Mouse (Mus musculus) brain, adult 2 months (tissue): ENCODE results near the gene Wdr5b.
"Not testable (repeated sequence)": the region's sequence is repeated elsewhere in the genome, so short reads cannot be mapped to it uniquely, and the experiment has no call there.

Experiments
- DNase-seq: peaks from one replicate; pipeline ENCODE4 v3.0.0; 2011; ENCODE audit warnings: low read depth, low spot score

Wdr5b gene

GRCm38 (mm10) chr16:36040640-36041624 lies at the start of gene Wdr5b:
Wdr5b (plus strand) TSS chr16:36041190.
- peak; percentile 100 for DNase-seq

DNA sequence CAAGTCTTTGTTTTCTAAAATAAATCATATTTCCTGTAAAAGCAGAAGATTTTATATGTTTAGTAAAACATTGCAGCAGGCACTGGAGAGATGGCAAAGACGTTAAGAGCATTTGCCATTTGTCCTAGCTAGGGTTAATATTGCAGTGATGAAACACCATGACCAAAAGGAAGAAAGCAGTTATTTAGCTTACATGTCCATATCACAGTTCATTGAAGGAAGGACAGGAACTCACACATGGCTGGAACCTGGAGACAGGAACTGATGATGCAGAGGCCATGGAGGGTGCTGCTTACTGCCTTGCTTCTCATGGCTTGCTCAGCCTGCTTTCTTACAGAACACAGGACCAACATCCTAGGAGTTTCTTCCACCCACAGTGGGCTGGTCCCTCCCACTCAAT lies 48.6 kb upstream of the Wdr5b start:
- DNase-seq, result peak; percentile 12

DNA sequence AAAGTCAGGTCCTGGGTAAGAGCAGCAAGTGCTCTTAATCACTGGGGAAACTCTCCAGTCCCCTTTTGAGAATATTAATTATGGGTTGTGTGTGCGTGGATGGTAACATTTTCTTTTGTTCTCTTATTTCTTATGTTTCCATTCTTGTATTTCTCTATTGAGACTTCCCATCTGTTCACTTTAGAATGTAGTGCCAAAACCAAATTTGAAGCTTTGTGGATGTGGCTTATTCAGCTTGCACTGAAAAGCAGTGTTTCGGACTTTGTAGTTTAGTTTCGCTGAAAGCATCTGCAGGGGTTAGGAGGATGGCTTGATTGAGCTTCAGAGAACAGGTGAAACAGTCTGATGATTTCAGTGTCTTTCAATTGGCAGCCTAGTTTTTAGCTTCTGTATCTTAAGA lies 47.7 kb upstream of the Wdr5b start:
- DNase-seq, result peak; percentile 56

DNA sequence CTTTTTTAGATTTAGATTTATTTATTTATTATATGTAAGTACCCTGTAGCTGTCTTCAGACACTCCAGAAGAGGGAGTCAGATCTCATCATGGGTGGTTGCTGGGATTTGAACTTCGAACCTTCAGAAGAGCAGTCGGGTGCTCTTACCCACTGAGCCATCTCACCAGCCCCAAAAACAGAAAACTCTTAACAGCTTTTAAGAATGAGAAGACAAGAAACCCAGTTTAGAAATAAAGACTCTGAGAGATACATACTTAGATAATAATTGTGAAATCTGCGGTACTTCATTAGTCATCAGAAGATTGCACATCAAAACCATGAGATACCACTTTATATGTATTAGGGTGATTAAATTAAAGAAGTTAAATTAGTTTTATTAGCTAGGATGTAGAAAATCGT lies 42.1 kb upstream of the Wdr5b start:
- DNase-seq, result not testable (repeated sequence)

DNA sequence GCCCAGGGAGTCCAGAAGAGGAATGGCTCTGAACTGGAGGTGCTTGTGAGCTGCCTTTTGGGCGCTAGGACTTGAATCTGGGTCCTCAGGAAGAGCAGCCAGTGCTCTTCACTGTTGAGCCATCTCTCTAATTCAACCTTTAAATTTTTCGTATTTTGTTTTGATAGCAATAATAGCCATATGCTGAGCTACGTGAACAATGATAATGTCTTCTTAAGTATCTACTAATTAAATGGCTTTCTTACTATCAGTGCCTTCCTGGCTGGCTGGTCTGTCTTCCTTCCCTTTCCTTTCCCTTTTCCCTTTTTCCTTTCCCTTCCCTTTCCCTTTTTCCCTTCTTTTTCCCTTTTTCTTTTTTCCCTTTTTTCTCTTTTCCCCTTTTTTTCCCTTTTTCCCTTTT lies 32.6 kb upstream of the Wdr5b start:
- DNase-seq, result no peak

- DNase-seq, result no peak
Measured at GRCm38 (mm10) chr16:36016335-36016734, 24.7 kb upstream of the Wdr5b start.

GRCm38 (mm10) chr16:36028120-36028519 lies 12.9 kb upstream of the Wdr5b start:
- DNase-seq, result not testable (repeated sequence)

DNA sequence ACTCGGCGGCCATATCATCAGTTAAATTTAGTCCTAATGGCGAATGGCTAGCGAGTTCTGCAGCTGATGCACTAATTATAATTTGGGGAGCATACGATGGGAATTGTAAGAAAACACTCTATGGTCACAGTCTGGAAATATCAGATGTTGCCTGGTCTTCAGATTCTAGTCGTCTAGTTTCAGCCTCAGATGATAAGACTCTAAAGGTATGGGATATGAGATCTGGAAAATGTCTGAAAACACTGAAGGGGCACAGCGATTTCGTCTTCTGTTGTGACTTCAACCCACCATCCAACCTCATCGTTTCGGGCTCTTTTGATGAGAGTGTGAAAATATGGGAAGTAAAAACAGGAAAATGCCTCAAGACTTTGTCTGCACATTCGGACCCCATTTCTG lies 633 bp downstream of the Wdr5b start:
- no peak for DNase-seq

DNA sequence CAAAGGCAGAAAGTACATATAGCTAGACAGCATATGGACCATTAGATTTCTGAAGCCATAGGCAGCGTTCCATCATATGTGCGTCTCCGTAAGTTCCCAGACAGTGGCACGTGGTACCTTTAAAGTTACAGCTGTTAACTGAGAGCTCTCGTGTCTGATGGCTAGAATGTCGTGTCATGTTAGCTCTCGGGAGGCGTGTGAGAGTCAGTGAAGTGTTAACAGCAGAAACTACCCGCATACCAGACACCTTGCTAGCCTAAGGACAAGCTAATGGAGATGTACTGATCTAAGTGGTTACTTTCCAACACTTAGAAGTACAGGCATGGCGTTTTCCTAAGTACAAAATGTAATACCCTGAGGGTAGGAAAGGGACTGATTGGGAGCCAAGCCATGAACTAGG lies 2.1 kb downstream of the Wdr5b start:
- no peak for DNase-seq

- no peak for DNase-seq
Measured at GRCm38 (mm10) chr16:36043964-36044363, 3.0 kb downstream of the Wdr5b start.

GRCm38 (mm10) chr16:36047538-36047937 lies 6.5 kb downstream of the Wdr5b start:
- DNase-seq, result no peak

- DNase-seq, result no peak
Measured at GRCm38 (mm10) chr16:36051491-36051890, 10.5 kb downstream of the Wdr5b start.

- no peak for DNase-seq
Measured at GRCm38 (mm10) chr16:36053524-36054275, 12.7 kb downstream of the Wdr5b start.

- no peak for DNase-seq
Measured at GRCm38 (mm10) chr16:36054920-36055319, 13.9 kb downstream of the Wdr5b start.

DNA sequence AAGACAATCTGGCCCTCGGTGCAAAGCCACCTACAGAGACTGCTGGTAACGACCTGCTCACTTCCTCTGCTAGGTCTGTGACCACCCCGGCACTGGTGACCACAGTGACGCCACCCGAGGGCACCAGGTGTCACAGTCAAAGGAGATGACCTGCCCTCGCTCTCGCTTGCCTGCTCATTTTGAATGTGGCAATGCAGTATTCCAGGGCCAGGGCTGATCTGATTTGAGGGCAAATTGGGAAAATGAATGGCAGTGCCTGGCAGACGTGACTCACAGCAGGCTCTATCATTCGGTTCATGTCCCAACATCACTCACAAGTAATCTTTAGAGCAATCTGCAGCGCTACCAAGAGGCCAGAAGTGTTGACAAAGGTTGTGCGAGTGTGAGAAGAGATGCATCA lies 15.4 kb downstream of the Wdr5b start:
- no peak for DNase-seq

GRCm38 (mm10) chr16:36057933-36058475 lies 17.0 kb downstream of the Wdr5b start:
- DNase-seq, result no peak

DNA sequence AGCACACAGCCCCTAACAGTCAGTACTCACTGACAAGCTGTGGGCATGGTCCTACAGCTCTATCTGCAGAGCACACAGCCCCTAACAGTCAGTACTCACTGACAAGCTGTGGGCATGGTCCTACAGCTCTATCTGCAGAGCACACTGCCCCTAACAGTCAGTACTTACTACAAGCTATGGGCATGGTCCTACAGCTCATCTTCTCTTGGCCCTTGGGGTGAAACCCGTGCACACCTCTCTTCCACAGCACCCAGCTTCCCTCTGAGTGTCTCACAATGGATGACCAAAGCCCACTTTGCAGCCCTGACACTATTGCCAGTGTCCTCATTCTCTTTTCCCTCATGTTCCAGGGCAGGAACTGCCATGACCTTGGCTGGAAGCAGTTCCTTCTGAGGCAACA lies 21.5 kb downstream of the Wdr5b start:
- not testable (repeated sequence) for DNase-seq

DNA sequence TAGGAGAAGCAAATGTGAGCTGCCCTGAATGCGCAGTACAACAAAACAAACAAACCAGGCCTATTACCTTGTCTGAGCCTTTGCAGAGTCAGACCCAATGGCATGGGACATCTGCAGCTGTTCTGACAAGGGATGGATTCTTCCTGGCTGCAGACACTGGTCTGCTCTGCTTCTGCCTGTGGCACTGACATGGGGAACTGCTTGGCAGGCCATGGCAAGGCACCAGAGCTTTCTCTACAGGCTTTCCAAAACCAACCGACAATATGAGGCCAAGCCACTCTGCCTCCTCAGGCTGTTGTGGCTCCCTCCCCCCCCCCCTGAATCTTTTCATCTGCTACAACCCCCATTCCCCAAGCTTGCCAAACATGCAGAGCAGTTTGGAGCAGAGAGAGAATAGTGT lies 22.3 kb downstream of the Wdr5b start:
- peak; percentile 45 for DNase-seq

DNA sequence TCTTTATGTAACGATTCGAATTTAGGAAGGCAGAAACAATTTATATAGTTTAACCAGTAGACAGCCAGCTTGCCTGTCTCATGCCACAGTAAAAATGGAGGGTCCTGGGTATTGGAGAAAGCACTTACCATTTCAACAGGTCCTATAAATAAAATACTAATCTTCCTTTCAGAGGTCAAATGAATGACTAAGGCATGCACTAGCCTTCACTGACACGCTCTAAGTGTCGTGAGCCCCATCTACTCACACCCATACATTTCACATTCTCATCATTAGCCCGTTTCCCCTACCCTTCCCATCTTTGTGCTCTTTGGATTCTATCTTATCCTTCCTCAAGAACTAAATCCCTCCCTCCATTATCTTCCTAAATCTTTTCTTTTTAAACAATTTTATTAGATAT lies 23.9 kb downstream of the Wdr5b start:
- DNase-seq, result no peak

- DNase-seq, result no peak
Measured at GRCm38 (mm10) chr16:36067694-36068093, 26.7 kb downstream of the Wdr5b start.

DNA sequence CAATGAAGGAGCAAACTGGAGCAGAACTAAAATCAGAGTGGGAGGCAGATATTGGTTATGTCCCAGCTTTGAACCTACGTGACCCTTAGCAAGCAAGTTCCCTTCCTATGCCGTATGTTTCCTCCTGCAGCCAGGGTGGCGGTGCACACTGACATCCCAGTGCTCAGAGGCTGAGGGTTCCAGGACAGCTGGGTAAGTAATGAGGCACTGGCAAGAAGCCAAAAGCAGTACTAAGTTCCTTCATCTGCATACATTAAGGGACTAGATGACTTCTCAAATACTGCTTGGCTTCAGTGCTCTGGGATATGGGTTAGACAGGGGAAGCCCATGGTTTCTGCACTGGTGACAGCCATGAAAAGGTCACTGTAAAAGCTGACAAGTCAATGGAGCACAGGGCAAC lies 27.4 kb downstream of the Wdr5b start:
- DNase-seq, result no peak

DNA sequence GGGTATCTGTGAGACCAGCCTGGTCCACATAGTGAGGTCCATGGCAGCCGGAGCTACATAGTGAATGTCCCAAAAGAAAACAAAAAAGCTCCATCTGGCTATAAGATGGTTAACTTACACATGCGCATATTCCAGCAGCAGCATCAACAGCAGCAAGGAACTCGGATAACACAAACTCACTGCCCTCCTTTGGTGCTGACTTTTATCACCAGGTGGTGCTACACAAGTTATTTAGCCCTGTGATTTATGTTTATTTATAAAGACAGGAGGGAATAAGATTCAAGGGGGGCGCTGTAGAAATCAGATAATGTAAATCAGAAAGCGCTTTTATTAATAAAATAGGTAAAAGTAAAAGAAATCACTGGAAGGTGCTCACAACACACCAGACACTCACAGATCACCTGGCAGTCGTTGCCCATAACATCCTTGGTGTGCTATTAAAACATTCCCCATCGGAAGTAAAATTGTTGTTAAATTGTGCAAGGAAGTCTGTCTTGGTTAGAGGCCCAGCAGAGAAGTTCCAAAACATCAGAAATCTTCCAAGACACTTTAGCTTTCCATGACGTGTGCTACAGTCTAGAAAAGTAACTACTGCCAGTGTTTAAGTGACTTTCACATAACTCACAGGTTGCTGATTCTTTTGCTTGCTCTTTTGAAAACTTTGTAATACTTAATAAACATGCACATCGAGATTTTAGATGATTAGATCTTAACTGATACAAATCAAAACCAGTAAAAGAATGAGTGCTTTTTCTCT lies 29.0 kb downstream of the Wdr5b start:
- DNase-seq, result peak; percentile 34
